Mouse (Mus musculus) neural tube, embryonic 14.5 days (tissue): Measurements from ENCODE around the gene Arhgef7. TPM values are rescaled to one million over a fixed set of nuclear protein-coding genes. Genes with fewer than 3 reads are reported as not detected.

Experiments
- ATAC-seq: fragments of 200-750 bp; cut with Nextera tagmentation; 2 replicates; pipeline ENCODE4 v1.8.0; 2017; ENCODE audit warnings: low read depth, mild to moderate bottlenecking, moderate TSS enrichment, moderate library complexity
- H3K27ac ChIP-seq: fragments of 300-500 bp; sonication (generic); 2 replicates; pipeline ENCODE4 v1.5.1; 2014; ENCODE audit warnings: low read depth, mild to moderate bottlenecking, control low read depth, low read length, moderate library complexity, mixed read lengths
- H3K27me3 ChIP-seq: fragments of 300-500 bp; sonication (generic); 2 replicates; pipeline ENCODE4 v1.6.1; 2014; ENCODE audit warnings: low read length; ENCODE audit not compliant: control insufficient read depth, insufficient read depth
- H3K36me3 ChIP-seq: fragments of 300-500 bp; sonication (generic); 2 replicates; pipeline ENCODE4 v1.6.1; 2014; ENCODE audit warnings: low read length, mixed read lengths; ENCODE audit not compliant: control insufficient read depth, insufficient read depth
- H3K4me1 ChIP-seq: fragments of 300-500 bp; sonication (generic); 2 replicates; pipeline ENCODE4 v1.6.1; 2014; ENCODE audit warnings: low read length; ENCODE audit not compliant: control insufficient read depth, insufficient read depth
- H3K4me2 ChIP-seq: fragments of 300-500 bp; sonication (generic); 2 replicates; pipeline ENCODE4 v1.6.1; 2014; ENCODE audit warnings: mild to moderate bottlenecking, low read depth, low read length, control low read depth
- H3K4me3 ChIP-seq: fragments of 300-500 bp; sonication (generic); 2 replicates; pipeline ENCODE4 v1.5.1; 2014; ENCODE audit warnings: low read depth, low read length, control low read depth, mixed read lengths
- H3K9ac ChIP-seq: fragments of 300-500 bp; sonication (generic); replicated peaks from 2 replicates; pipeline ENCODE4 v1.6.1; 2014; ENCODE audit warnings: low read depth, mild to moderate bottlenecking, control low read depth, low read length, mixed read lengths
- H3K9me3 ChIP-seq: fragments of 300-500 bp; sonication (generic); 2 replicates; pipeline ENCODE4 v1.6.1; 2016; ENCODE audit warnings: low read length; ENCODE audit not compliant: control insufficient read depth
- WGBS: fragments of 180-500 bp; shearing (Covaris S2); extraction: QIAGEN DNeasy Blood & Tissue Kit; methylation state at CpG from one replicate; pipeline ENCODE4 v1.1.7; 2014; 5-methylcytosine and 5-hydroxymethylcytosine counted together
- polyA plus RNA-seq: library from polyadenylated mRNA; unstranded; fragments of >200 nt; fragmentation: Nextera tagmentation; extraction: Ambion mirVana; gene quantifications from 2 replicates; pipeline ENCODE4 v1.2.1, GENCODE M21; 2014

Gene Arhgef7
- polyA plus RNA-seq, 1 experiment from 2014 or later, result 79.2 TPM

GRCm38 (mm10) chr8:11770521-11771080, 43.1 kb downstream of the Arhgef7 start:
- Histone ChIP-seq H3K9me3 (no peaks in the 10 kb centered on the region), H3K4me1 (peaks cover 23% of the 10 kb centered on the region), H3K4me2 (no peak overlapping the region), H3K36me3 (peaks cover 4% of the 10 kb centered on the region; the same call in 1 of the 2 replicates), H3K27me3 (no peaks in the 10 kb centered on the region), H3K9ac (no peak overlapping the region), H3K4me3 (no peak overlapping the region), H3K27ac (no peak overlapping the region)
- ATAC-seq, result no peak
- 48% methylated on average over 7 of the region's 7 CpGs for WGBS

GRCm38 (mm10) chr8:11771608-11772007, 44.1 kb downstream of the Arhgef7 start:
- Histone ChIP-seq H3K4me1 (peaks cover 23% of the 10 kb centered on the region), H3K9me3 (no peaks in the 10 kb centered on the region), H3K9ac (no peak overlapping the region), H3K4me2 (no peak overlapping the region), H3K36me3 (peaks cover 4% of the 10 kb centered on the region; the same call in 1 of the 2 replicates), H3K27me3 (no peaks in the 10 kb centered on the region), H3K4me3 (no peak overlapping the region), H3K27ac (no peak overlapping the region)
- WGBS, result 92% methylated on average over 5 of the region's 5 CpGs
- no peak for ATAC-seq

- Histone ChIP-seq H3K4me3 (no peak overlapping the region), H3K9ac (no peak overlapping the region), H3K4me1 (peaks cover 30% of the 10 kb centered on the region), H3K27ac (0 out of 2 replicates have a peak overlapping the region, but pooled peaks have one; percentile 18), H3K27me3 (no peaks in the 10 kb centered on the region), H3K36me3 (no peaks in the 10 kb centered on the region), H3K4me2 (no peak overlapping the region), H3K9me3 (no peaks in the 10 kb centered on the region)
- WGBS, result 63% methylated on average over 17 of the region's 17 CpGs
- ATAC-seq, result 0 out of 2 replicates have a peak, but pooled peaks have one; percentile 15
These were observed 46.9 kb downstream of the Arhgef7 start for GRCm38 (mm10) chr8:11774195-11775076.

GRCm38 (mm10) chr8:11775889-11776288, 48.4 kb downstream of the Arhgef7 start:
- 72% methylated on average over 7 of the region's 7 CpGs for WGBS
- Histone ChIP-seq H3K9me3 (no peaks in the 10 kb centered on the region), H3K9ac (no peak overlapping the region), H3K27ac (no peak overlapping the region), H3K27me3 (no peaks in the 10 kb centered on the region), H3K36me3 (no peaks in the 10 kb centered on the region), H3K4me2 (no peak overlapping the region), H3K4me1 (peaks cover 24% of the 10 kb centered on the region), H3K4me3 (no peak overlapping the region)
- ATAC-seq, result no peak

- Histone ChIP-seq H3K4me2 (no peak overlapping the region), H3K27me3 (no peaks in the 10 kb centered on the region), H3K9ac (no peak overlapping the region), H3K36me3 (no peaks in the 10 kb centered on the region), H3K4me1 (peaks cover 24% of the 10 kb centered on the region), H3K27ac (no peak overlapping the region), H3K9me3 (no peaks in the 10 kb centered on the region), H3K4me3 (no peak overlapping the region)
- ATAC-seq, result no peak
- 91% methylated on average over 8 of the region's 8 CpGs for WGBS
These were observed 49.1 kb downstream of the Arhgef7 start for GRCm38 (mm10) chr8:11776451-11777180.

GRCm38 (mm10) chr8:11777201-11777600, 49.7 kb downstream of the Arhgef7 start:
- ATAC-seq, result no peak
- no peak overlapping the region for H3K4me3 ChIP-seq
- no peak overlapping the region for H3K4me2 ChIP-seq
- peaks cover 24% of the 10 kb centered on the region for H3K4me1 ChIP-seq
- no peaks in the 10 kb centered on the region for H3K27me3 ChIP-seq
- H3K27ac ChIP-seq, result no peak overlapping the region
- WGBS, result 67% methylated on average over 10 of the region's 10 CpGs
- no peaks in the 10 kb centered on the region for H3K9me3 ChIP-seq
- H3K9ac ChIP-seq, result no peak overlapping the region
- peaks cover 2% of the 10 kb centered on the region; the same call in 1 of the 2 replicates for H3K36me3 ChIP-seq

GRCm38 (mm10) chr8:11778646-11779433, 51.3 kb downstream of the Arhgef7 start:
- no peak for ATAC-seq
- 81% methylated on average over 8 of the region's 8 CpGs for WGBS
- Histone ChIP-seq H3K9me3 (no peaks in the 10 kb centered on the region), H3K27ac (no peak overlapping the region), H3K4me3 (no peak overlapping the region), H3K4me2 (no peak overlapping the region), H3K36me3 (peaks cover 9% of the 10 kb centered on the region; the same call in 1 of the 2 replicates), H3K4me1 (peaks cover 22% of the 10 kb centered on the region), H3K9ac (0 out of 2 replicates have a peak overlapping the region, but pooled peaks have one; percentile 7), H3K27me3 (no peaks in the 10 kb centered on the region)

- peaks cover 10% of the 10 kb centered on the region; the same call in 1 of the 2 replicates for H3K36me3 ChIP-seq
- WGBS, result 88% methylated on average over 10 of the region's 10 CpGs
- no peaks in the 10 kb centered on the region for H3K9me3 ChIP-seq
- ATAC-seq, result no peak
- no peak overlapping the region for H3K9ac ChIP-seq
- H3K4me1 ChIP-seq, result peaks cover 11% of the 10 kb centered on the region
- no peak overlapping the region for H3K4me3 ChIP-seq
- H3K27ac ChIP-seq, result 0 out of 2 replicates have a peak overlapping the region, but pooled peaks have one; percentile 24
- no peak overlapping the region; the same call in 1 of the 2 replicates for H3K4me2 ChIP-seq
- H3K27me3 ChIP-seq, result no peaks in the 10 kb centered on the region
These were observed 52.5 kb downstream of the Arhgef7 start for GRCm38 (mm10) chr8:11779844-11780634.
